Mouse (Mus musculus): ENCODE measurements at regions not wholly inside any gene's neighbourhood (a gene's known extent, or its start where the extent isn't known, plus 50 kb on each side); places are given as distances from the start of the nearest gene placed in this dataset.
"Not testable (repeated sequence)": the region's sequence is repeated elsewhere in the genome, so short reads cannot be mapped to it uniquely, and the experiment has no call there.

DNA sequence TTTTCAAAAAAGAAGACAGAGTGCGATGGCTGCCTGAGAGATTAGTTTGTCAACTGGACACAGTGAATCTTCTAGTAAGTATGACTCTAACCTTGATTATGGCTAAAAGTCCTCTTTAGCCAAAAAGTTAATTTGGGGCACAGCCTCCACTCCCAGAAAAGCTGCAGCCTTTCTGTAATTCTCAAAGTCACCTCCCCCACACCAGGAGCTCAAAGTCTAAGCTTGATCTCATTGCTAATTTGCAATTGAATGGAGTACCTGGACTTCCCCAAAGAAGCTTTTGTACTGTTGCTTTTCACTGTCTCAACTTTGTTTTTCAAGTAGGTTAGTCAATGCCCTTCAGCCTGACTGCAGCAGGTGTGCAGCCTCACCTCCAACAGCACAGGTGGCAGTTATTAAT is 677.0 kb downstream of the Dad1 start:
- TF ChIP-seq EP300, CTCF (IDR thresholded peaks at IDR 0.05): not testable (repeated sequence)

All from lung, postnatal 0 days (tissue).